Mouse (Mus musculus): Measurements from ENCODE around the gene Mgst3.
"Not testable (repeated sequence)": the region's sequence is repeated elsewhere in the genome, so short reads cannot be mapped to it uniquely, and the experiment has no call there.

Mgst3 gene

DNA sequence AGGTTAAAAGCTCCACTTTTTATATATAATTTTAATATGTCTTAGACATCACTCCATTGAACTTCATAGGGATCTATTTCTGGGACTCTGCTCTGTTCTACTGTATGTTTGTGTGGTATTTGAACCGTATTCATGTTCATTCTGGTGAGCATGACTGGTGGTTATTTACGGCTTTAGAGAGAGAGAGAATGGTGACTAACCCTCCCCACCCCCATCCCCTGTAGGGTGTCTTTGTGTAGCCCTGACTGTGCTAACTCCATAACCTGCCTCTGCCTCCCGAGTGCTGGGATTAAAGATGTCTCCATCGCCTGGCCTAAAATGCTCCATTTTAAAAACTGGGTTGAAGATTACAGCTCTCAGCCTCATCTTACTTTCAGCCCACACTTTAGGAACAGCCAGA is 33.4 kb downstream of the Mgst3 start:
- peak; percentile 58 for DNase-seq (ENCODE audit: low read depth, low spot score)

- no peak for DNase-seq (ENCODE audit: low read depth, low spot score)
Measured at GRCm38 (mm10) chr1:167358731-167359130, 34.9 kb downstream of the Mgst3 start.

DNA sequence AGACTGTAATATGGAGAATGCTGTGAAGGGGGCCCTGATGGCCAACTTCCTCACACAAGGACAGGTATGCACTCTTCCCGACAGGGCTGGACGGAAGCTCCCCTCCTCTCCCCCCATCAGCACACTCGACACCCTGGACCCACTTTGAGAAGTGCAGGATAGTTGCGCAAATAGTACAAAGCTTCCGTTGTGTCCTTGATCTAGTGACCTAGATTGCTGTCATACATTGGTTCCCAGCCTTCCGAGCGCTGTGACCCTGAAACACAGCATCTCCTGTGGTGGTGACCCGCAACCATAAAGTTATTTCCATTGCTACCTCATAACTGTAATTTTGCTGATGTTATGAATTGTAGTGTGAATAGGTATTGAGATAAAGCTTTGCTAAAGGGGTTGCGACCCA is 36.3 kb downstream of the Mgst3 start:
- no peak for DNase-seq (ENCODE audit: low read depth, low spot score)

DNA sequence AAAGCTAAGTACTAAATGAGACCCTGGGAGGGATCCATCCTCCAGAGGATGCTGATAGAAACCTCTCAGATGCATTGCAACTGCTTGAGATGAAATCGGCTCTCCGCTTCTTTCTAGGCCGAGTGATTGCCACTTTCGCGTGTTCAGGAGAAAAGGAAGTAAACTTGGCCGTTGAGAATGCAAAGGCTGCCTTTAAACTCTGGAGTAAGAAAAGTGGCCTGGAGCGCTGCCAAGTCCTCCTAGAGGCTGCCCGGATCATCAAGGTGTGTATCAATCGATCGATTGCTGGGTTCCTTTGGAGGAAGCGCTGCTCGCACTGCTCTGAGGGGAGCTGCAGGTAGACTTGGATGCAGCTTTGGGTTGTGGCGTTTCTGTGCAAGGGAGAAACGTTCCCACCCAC is 41.2 kb downstream of the Mgst3 start:
- no peak for DNase-seq (ENCODE audit: low read depth, low spot score)

GRCm38 (mm10) chr1:167350597-167351415 is 42.8 kb downstream of the Mgst3 start:
- no peak for DNase-seq (ENCODE audit: low read depth, low spot score)

GRCm38 (mm10) chr1:167349815-167350596 is 43.6 kb downstream of the Mgst3 start, which contains the start of gene Aldh9a1:
Gene Aldh9a1, plus strand, starts transcription at chr1:167349991.
- peak; percentile 92 for DNase-seq (ENCODE audit: low read depth, low spot score)

- not testable (repeated sequence) for DNase-seq (ENCODE audit: low read depth, low spot score)
Measured at GRCm38 (mm10) chr1:167349206-167349605, 44.4 kb downstream of the Mgst3 start.

- DNase-seq (ENCODE audit: low read depth, low spot score): not testable (repeated sequence)
Measured at GRCm38 (mm10) chr1:167345994-167346520, 47.6 kb downstream of the Mgst3 start.

DNA sequence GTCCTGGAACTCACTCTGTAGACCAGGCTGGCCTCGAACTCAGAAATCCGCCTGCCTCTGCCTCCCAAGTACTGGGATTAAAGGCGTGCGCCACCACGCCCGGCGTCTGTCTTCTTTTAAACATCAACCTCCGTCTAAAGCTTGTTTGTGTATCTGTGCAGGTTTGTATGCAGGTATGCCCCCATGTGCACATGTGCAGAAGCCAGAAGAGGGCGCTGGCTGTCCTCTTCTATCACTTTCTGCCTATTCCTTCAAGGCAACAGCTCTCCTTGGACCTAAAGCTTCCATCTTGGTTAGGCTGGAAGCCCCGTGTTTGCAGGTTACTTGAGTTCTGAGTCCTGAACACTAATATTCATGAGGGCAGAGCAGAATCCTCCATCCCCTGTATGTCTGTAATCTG is 50.8 kb downstream of the Mgst3 start:
- DNase-seq (ENCODE audit: low read depth, low spot score): no peak

DNA sequence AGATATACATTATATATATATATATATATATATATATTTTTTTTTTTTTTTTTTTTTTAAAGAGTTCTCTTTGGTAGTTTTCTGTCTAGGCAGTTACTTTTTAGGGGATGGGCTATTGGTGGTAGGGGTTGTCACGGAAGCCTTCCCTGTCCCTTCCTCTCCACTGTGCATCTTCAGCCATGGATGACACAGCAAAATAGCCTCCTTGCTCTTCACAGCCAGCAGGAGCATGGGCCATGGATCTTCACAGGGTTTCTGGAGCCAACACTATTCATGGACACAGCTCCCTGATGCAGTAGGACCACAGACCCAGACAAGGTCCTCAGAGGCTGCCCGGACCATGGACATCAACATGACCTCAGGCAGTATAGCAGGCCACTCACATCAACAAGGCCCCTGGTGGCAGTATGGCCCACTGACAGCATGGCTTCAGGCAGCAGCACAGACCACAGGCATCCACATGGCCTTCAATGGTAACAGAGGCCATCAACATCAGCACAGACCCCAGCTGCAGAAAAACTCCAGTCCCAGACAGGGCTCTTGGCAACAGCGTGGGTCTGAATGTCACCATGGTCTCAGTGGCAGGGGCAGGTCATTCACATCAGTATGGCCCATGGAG is 52.6 kb downstream of the Mgst3 start:
- no peak for DNase-seq (ENCODE audit: low read depth, low spot score)

DNA sequence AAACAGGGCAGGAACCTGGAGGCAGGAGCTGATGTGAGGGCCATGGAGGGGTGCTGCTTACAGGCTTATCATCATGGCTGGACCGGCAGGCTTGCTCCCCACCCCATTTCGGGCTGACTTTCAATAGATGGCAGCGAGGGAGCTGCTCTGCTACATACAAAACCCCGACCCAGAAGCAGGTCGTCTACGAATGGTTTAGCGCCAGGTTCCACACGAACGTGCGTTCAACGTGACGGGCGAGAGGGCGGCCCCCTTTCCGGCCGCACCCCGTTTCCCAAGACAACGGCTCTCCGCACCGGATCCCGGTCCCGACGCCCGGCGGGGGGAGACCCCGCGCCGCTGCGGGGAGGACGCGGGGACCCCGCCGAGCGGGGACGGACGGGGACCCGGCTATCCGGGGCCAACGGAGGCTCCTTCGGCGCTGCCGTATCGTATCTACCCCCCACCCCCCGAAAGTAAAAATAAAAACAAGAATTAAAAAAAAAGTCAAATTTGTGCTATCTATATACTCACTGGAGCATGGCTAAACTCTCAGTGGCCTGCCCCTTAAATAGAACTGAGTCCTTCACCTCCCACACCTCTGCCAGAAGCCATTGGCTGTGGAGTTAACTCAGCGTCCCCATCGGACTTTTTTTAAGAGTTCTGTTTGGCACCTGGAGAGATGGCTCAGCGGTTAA is 53.4 kb downstream of the Mgst3 start:
- DNase-seq (ENCODE audit: low read depth, low spot score): peak; percentile 47

- peak; percentile 88 for DNase-seq (ENCODE audit: low read depth, low spot score)
Measured at GRCm38 (mm10) chr1:167339177-167339781, 54.4 kb downstream of the Mgst3 start.

DNA sequence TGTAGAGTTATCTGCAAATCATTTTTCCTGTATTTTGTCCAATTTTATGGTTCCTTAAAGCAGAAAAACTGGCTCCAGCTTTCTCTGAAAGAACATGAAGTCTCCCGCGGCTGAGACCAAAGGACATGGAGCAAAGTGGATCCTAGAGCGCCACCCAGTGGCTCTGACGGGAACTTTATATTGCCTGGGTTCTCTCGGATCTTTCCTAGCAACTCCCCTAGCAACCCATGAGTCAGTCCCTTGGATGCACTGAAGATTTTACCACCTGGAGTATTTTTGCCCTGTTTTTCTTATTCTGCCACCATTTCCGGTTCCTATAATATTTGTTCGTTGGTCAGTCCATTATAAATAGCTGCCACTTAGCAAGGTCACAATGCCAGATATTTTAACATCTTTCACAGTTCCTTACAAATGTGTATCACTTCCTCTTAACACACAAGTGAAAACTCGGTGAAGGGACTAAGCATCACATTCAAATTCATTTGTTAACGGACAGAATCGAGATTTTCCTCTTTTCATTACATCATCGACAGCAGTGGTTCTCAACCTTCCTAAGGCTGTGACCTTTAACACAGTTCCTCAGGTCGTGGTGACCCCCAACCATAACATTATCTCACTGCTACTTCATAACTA is 56.1 kb downstream of the Mgst3 start:
- DNase-seq (ENCODE audit: low read depth, low spot score): peak; percentile 94

GRCm38 (mm10) chr1:167336398-167336797 is 57.2 kb downstream of the Mgst3 start:
- no peak for DNase-seq (ENCODE audit: low read depth, low spot score)

- DNase-seq (ENCODE audit: low read depth, low spot score): no peak
Measured at GRCm38 (mm10) chr1:167331106-167331505, 62.5 kb downstream of the Mgst3 start.

GRCm38 (mm10) chr1:167328776-167329175 is 64.9 kb downstream of the Mgst3 start:
- DNase-seq (ENCODE audit: low read depth, low spot score): peak; percentile 28

Measured in brain, adult 2 months (tissue).